Mouse (Mus musculus): ENCODE measurements around the gene 1700025G04Rik. TPM values are rescaled to one million over a fixed set of nuclear protein-coding genes. Genes with fewer than 3 reads are reported as not detected.

Gene 1700025G04Rik
- polyA plus RNA-seq (2017; shearing (Covaris generic)): 5.0 TPM

GRCm38 (mm10) chr1:152090018-152090553 lies at the start of gene 1700025G04Rik:
Gene 1700025G04Rik (minus strand): TSS chr1:152090125.

Measured in activated CD4-positive, CD25-positive, alpha-beta regulatory T cell, adult 9 weeks (primary cell).